Mouse (Mus musculus): Measurements from ENCODE around the gene Gm5129. TPM values are rescaled to one million over a fixed set of nuclear protein-coding genes. Genes with fewer than 3 reads are reported as not detected.
A peak's percentile ranks its signal among the peaks of the same experiment; 100 is the strongest.

The Gm5129 gene
- polyA plus RNA-seq, 1 experiment = not detected

DNA sequence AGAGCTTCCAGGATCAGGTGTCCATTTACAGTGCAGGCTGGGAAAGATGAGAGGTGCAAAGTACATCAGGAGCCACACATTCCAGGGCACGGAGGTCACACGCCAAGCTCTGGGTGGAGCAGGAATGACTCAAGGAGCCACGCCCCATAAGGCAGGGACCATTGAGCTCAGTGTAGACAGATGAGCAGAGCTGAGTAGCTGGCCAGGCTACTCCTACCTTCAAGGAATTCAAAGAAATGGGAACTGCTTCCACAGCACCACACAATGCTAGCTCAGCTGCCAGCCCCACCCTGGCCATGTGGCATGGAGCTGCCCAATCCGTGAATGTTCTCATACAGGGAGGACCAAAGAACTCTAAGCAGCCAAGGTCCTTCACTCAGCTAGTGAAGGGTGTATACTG lies 37.2 kb downstream of the Gm5129 start:
- Histone ChIP-seq H3K36me3 (ENCODE audit: control insufficient read depth, insufficient read depth, low read length) (no peaks in the 10 kb centered on the region), H3K4me1 (ENCODE audit: control insufficient read depth, insufficient read depth, low read length) (no peaks in the 10 kb centered on the region), H3K4me3 (ENCODE audit: insufficient read depth, low read depth, low read length) (no peak overlapping the region), H3K27ac (ENCODE audit: insufficient read depth, low read depth, low read length) (no peak overlapping the region), H3K27me3 (replicated peaks; ENCODE audit: control insufficient read depth, insufficient read depth, low read length) (no peaks in the 10 kb centered on the region)
- TF ChIP-seq CTCF (conservative IDR thresholded peaks at IDR 0.05; ENCODE audit: insufficient read depth, insufficient read length, low read depth, low read length) (no peak), POLR2A (IDR thresholded peaks at IDR 0.05; ENCODE audit: low read depth, low read length) (no peak)
- DNase-seq = peak; percentile 55
- WGBS = 74% methylated on average over 4 of the region's 4 CpGs

DNA sequence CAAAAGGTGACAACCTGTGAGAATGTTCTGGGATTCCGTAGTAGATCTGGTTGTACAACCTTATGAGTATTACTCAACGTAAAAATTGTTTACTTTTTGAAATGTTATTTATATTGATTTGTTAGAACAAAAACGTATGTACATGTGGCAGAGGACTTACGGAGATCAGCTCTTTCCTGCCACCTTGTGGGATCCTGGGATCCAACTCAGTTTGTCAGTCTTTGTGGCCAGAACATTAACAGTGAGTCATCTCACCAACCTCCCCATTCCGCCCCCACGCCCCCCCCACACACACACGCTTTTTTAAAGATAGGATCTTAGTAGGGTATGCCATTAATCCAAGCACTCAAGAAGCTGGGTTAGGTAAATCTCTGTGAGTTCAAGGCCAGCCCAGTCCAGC lies 47.4 kb downstream of the Gm5129 start:
- no peak overlapping the region for H3K4me3 ChIP-seq (ENCODE audit: insufficient read depth, low read depth, low read length)
- 56% methylated on average over 7 of the region's 7 CpGs for WGBS
- no peak overlapping the region for H3K27ac ChIP-seq (ENCODE audit: insufficient read depth, low read depth, low read length)
- H3K36me3 ChIP-seq (ENCODE audit: control insufficient read depth, insufficient read depth, low read length) = no peaks in the 10 kb centered on the region
- H3K4me1 ChIP-seq (ENCODE audit: control insufficient read depth, insufficient read depth, low read length) = no peaks in the 10 kb centered on the region
- TF ChIP-seq POLR2A (IDR thresholded peaks at IDR 0.05; ENCODE audit: low read depth, low read length) = no peak
- TF ChIP-seq CTCF (conservative IDR thresholded peaks at IDR 0.05; ENCODE audit: insufficient read depth, insufficient read length, low read depth, low read length) = no peak
- no peak for DNase-seq
- H3K27me3 ChIP-seq (replicated peaks; ENCODE audit: control insufficient read depth, insufficient read depth, low read length) = no peaks in the 10 kb centered on the region

DNA sequence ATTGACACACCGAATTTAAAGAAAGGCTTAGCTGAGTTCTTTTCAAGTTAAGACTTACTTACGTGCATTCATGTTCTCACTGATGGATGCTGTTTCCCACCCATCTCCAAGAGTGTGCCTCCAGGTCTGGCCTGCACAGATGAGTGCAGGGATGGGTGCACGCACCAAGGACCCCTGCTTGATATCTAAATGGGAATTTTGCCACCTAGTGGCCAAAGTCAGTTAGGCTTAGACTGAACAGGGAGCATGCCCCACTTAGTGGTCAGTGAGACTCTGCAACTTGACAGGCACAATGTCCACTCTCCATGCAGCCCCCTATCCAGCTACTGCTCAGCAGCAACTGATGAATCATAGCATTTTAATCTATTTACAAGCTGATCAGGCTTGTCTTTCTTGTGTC lies 48.1 kb downstream of the Gm5129 start:
- WGBS = 51% methylated on average over 3 of the region's 3 CpGs
- H3K4me3 ChIP-seq (ENCODE audit: insufficient read depth, low read depth, low read length) = no peak overlapping the region
- TF ChIP-seq CTCF (conservative IDR thresholded peaks at IDR 0.05; ENCODE audit: insufficient read depth, insufficient read length, low read depth, low read length) (peak; percentile 65), POLR2A (IDR thresholded peaks at IDR 0.05; ENCODE audit: low read depth, low read length) (no peak)
- H3K27me3 ChIP-seq (replicated peaks; ENCODE audit: control insufficient read depth, insufficient read depth, low read length) = no peaks in the 10 kb centered on the region
- no peaks in the 10 kb centered on the region for H3K4me1 ChIP-seq (ENCODE audit: control insufficient read depth, insufficient read depth, low read length)
- H3K27ac ChIP-seq (ENCODE audit: insufficient read depth, low read depth, low read length) = no peak overlapping the region
- no peaks in the 10 kb centered on the region for H3K36me3 ChIP-seq (ENCODE audit: control insufficient read depth, insufficient read depth, low read length)
- peak; percentile 26 for DNase-seq

Other genes with a start within 250 kb of the Gm5129 start
- gene Ube3c, start 166.7 kb downstream of the Gm5129 start, polyA plus RNA-seq (2012; rRNA removed) = 15.0 and 16.7 TPM in 2 replicates
- gene Dnajb6, start 248 bp downstream of the Gm5129 start, polyA plus RNA-seq (2012; rRNA removed) = 49.8 and 58.7 TPM in 2 replicates